ENCODE assay signal across 8 mouse cellular contexts in the genomic region with DNA sequence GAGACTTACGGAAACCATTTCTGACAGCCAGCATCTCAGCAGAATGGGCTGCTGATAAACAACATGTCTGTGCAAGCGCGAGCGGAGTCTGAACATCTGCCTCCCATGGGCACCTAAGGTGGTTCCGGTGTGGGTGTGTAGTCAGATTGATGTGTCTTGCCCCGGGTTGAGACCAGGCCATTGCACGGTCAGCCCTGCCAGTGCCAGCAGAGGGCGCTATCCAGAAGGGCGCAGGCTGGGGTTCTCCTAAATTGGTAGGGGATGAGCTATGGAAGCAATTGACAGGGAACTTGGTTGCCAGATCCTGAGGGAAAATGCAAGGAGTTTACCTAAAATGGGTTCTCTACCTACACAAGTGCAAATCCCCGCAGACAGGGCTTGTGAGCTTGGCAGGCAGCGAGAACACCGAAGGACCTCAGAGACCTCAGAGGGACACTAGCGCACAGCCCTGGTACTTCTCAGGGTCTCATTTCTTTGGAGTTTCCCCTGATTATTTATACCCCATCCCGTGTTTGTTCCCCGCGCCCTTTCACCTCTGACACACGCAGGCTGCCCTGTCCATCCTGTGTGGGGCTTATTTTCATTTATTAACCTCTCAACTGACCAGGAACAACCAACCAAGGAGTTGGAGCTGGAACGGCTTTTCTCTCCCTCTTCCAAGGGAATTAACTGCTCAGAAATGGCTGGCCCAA.
DNase-seq lines count a peak whose midpoint lies in the region; ATAC-seq and TF ChIP-seq lines count a peak whose summit lies in the region.
"Had no signal": no experiment of that assay in that cellular context is flagged by ENCODE, and none has a peak within 500 bp of the region (broad histone marks: within the 10 kb centered on the region; RNA-seq: fewer than 3 reads in every experiment).

No protein-coding gene starts in this region.

- no peak overlapping the region for H3K9ac ChIP-seq in midbrain, embryonic 15.5 days
- H3K9ac ChIP-seq: embryonic facial prominence, embryonic 13.5 days had no signal

- DNase-seq in lung, adult 2 months = no peak
- no peak for DNase-seq in lung, adult 18-20 months
- DNase-seq in NIH3T3 (ENCODE audit: low read depth) = peak; percentile 38
- peak; percentile 62 for DNase-seq in kidney, postnatal 10 days
- DNase-seq in thymus, postnatal 25 days = peak; percentile 4

- H3K4me1 ChIP-seq in lung, adult 2 months (ENCODE audit: control insufficient read depth, insufficient read depth, low read length) = no peaks in the 10 kb centered on the region
- no peaks in the 10 kb centered on the region for H3K4me1 ChIP-seq in bone marrow macrophage, adult 2 months (ENCODE audit: control insufficient read depth, insufficient read depth, low read length)
- H3K4me1 ChIP-seq in midbrain, embryonic 15.5 days = no peaks in the 10 kb centered on the region; the same call in 1 of the 2 replicates

- no peaks in the 10 kb centered on the region for H3K27me3 ChIP-seq in midbrain, embryonic 15.5 days (replicated peaks)

- no peak for TF ChIP-seq POLR2A in lung, adult 2 months (IDR thresholded peaks at IDR 0.05; ENCODE audit: borderline replicate concordance, extremely low read depth, low read depth, low read length)
- TF ChIP-seq POLR2A in bone marrow macrophage, adult 2 months (IDR thresholded peaks at IDR 0.05; ENCODE audit: borderline replicate concordance, low read depth, low read length) = no peak

- ATAC-seq in midbrain, embryonic 15.5 days (replicated peaks) = no peak

- no peak overlapping the region for H3K27ac ChIP-seq in bone marrow macrophage, adult 2 months (ENCODE audit: insufficient read depth, low read depth, low read length)
- no peak overlapping the region for H3K27ac ChIP-seq in midbrain, embryonic 15.5 days
- H3K27ac ChIP-seq: embryonic facial prominence, embryonic 13.5 days had no signal

- H3K36me3 ChIP-seq in midbrain, embryonic 15.5 days (replicated peaks) = no peaks in the 10 kb centered on the region
- H3K36me3 ChIP-seq: embryonic facial prominence, embryonic 13.5 days had no signal

- H3K4me2 ChIP-seq in midbrain, embryonic 15.5 days = no peak overlapping the region
- H3K4me2 ChIP-seq: embryonic facial prominence, embryonic 13.5 days had no signal

- no peaks in the 10 kb centered on the region for H3K9me3 ChIP-seq in midbrain, embryonic 15.5 days
- H3K9me3 ChIP-seq: embryonic facial prominence, embryonic 13.5 days had no signal

- WGBS in lung, adult 2 months = 82% methylated on average over 18 of the region's 18 CpGs
- whole genome bisulfite sequencing in midbrain, embryonic 15.5 days = 80% methylated on average over 18 of the region's 18 CpGs

- TF ChIP-seq CTCF in lung, adult 2 months (IDR thresholded peaks at IDR 0.05; ENCODE audit: insufficient read depth, low read length) = peak; percentile 25; the same call in 1 of the 2 replicates
- TF ChIP-seq CTCF in bone marrow macrophage, adult 2 months (IDR thresholded peaks at IDR 0.05; ENCODE audit: low read depth, low read length) = peak; percentile 75

- no peak overlapping the region for H3K4me3 ChIP-seq in lung, adult 2 months (replicated peaks; ENCODE audit: extremely low read depth, low read depth, low read length)
- no peak overlapping the region for H3K4me3 ChIP-seq in bone marrow macrophage, adult 2 months (ENCODE audit: insufficient read depth, low read length)
- no peak overlapping the region for H3K4me3 ChIP-seq in midbrain, embryonic 15.5 days
- H3K4me3 ChIP-seq: embryonic facial prominence, embryonic 13.5 days had no signal

Comparison
In these comparisons a context has a peak if more than half of its experiments do, and no peak if none do; other contexts are left out.
1. DNase-seq: peak in NIH3T3 (single experiment), kidney, postnatal 10 days (single experiment) and thymus, postnatal 25 days (single experiment); none in lung, adult 2 months (single experiment) and lung, adult 18-20 months (0 of 2).